Mouse (Mus musculus) activated CD4-positive, CD25-positive, alpha-beta regulatory T cell, adult 9 weeks (primary cell): ENCODE measurements around the gene Cd55b. TPM values are rescaled to one million over a fixed set of nuclear protein-coding genes. Genes with fewer than 3 reads are reported as not detected.

ENCODE experiments used
- polyA plus RNA-seq: library from polyadenylated mRNA; unstranded; fragments of 100-300 nt; shearing (Covaris generic); gene quantifications from one replicate; pipeline ENCODE4 v1.2.1, GENCODE M21; 2017

The Cd55b gene
- not detected for polyA plus RNA-seq

DNA sequence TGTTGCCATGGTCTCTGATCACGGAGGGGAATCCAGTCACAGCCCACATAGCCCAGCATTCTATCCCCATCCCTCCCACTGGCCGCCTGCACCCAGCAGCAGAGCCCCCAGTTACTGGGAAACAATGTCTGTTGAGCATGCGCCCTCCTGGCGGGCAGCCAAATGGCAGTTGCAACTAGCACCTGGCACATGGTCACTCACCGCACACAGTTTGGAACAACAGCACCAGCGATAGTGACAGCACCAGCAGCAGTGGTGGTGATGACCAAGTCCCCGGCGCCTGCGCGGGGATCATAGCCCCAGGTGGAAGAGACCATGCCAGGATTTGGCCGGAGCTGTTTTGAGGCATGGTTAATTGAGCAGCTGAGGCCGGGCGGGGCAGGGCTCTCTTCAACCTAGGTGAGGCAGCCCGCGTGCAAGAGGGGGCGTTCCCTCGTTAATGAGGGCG lies at the start of gene Cd55b:
Gene Cd55b, minus strand, starts transcription at position 346 of the 448 bp plus-strand sequence.

DNA sequence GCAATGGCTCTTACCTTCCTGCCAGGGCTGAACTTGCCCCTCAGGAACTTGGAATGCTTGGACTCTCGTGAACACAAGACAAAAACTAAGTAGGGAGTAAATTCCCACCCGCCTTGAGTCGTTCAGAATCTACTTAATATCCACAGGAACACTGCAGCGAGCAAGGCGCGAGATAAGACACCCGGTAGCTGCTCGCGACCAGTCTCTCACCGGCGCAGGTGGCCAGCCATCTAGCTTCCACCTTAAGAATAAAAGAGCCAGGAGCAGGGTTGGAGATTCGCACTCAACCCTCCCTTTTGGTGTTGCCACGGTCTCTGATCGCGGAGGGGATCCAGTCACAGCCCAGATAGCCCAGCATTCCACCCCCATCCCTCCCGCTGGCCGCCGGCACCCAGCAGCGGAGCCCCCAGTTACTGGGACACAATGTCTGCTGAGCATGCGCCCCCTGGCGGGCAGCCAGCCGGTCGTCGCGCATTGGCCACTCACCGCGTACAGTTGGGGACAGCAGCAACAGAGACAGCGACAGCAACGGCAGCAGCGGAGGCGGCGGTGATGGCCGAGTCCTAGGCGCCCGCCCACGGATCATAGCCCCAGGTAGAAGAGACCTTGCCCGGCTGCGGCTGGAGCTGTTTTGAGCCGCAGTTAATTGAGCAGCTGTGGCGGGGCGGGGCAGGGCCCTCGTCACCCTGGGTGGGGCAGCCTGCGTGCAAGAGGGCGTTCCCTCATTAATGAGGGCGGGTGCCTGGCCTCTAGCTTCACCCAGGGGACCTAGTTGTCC lies 39.5 kb upstream of the Cd55b start, which contains the start of gene Cd55:
Gene Cd55, minus strand, starts transcription at position 661 of the 778 bp plus-strand sequence.

Other genes with a start within 250 kb of the Cd55b start
- 38.9 TPM for gene Cd55, start 39.7 kb upstream of the Cd55b start, polyA plus RNA-seq
- not detected for gene Zp3r, start 206.6 kb upstream of the Cd55b start, polyA plus RNA-seq
- gene C4bp, start 238.6 kb upstream of the Cd55b start, polyA plus RNA-seq: not detected